Mouse (Mus musculus): Measurements from ENCODE around the gene Acbd5.

DNA sequence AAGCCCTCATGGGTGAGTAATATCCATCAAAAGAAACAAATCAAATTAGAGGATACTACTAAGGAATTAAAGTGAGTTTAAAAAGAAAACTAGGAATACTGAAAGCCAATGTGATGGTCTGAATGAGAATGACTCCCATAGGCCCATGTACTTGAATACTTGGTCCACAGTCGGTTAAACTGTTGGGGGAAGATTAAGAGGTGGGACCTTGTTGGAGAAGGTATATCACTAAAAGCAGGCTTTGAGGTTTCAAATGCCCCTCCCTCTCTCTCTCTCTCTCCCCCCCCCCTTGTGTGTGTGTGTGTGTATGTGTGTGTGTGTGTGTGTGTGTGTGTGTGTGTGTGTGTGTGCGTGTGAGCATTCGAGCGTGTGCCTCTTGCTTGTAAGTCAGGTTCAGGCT, 37.3 kb upstream of the Acbd5 start:
- TF ChIP-seq POLR2A (IDR thresholded peaks at IDR 0.05; ENCODE audit: control insufficient read depth in 1 of 2, insufficient read depth in 1 of 2, low read depth in 1 of 2, low read length in 2 of 2, poor library complexity in 1 of 2), result no peak
- no peak for TF ChIP-seq EP300 (IDR thresholded peaks at IDR 0.05; ENCODE audit: low read depth in 1 of 2, low read length in 2 of 2)
- no peak for TF ChIP-seq CTCF (IDR thresholded peaks at IDR 0.05 in 2 of 3, conservative IDR thresholded peaks at IDR 0.05 in 1 of 3; ENCODE audit: control insufficient read depth in 1 of 3, insufficient read depth in 1 of 3, low read depth in 2 of 3, low read length in 3 of 3, poor library complexity in 1 of 3, severe bottlenecking in 1 of 3)
- TF ChIP-seq RAD21 (IDR thresholded peaks at IDR 0.05; ENCODE audit: low read depth, low read length), result no peak
- no peak for TF ChIP-seq NELFE (IDR thresholded peaks at IDR 0.05; ENCODE audit: low read depth, low read length)
- TF ChIP-seq USF2 (IDR thresholded peaks at IDR 0.05; ENCODE audit: borderline replicate concordance in 1 of 2, insufficient read depth in 1 of 2, low read depth in 1 of 2, low read length in 2 of 2), result no peak
- no peak for TF ChIP-seq ZC3H11A (IDR thresholded peaks at IDR 0.05; ENCODE audit: low read depth, low read length)
- TF ChIP-seq ETS1 (IDR thresholded peaks at IDR 0.05; ENCODE audit: low read depth, low read length), result no peak
- no peak for TF ChIP-seq ZMIZ1 (IDR thresholded peaks at IDR 0.05; ENCODE audit: low read depth, low read length)
- no peak for TF ChIP-seq MXI1 (IDR thresholded peaks at IDR 0.05; ENCODE audit: low read depth, low read length)
- no peak for TF ChIP-seq GATA1 (IDR thresholded peaks at IDR 0.05; ENCODE audit: low read depth, low read length)
- TF ChIP-seq TBP (IDR thresholded peaks at IDR 0.05; ENCODE audit: low read depth, low read length), result no peak

All from MEL (cell line).